In the genomic region with DNA sequence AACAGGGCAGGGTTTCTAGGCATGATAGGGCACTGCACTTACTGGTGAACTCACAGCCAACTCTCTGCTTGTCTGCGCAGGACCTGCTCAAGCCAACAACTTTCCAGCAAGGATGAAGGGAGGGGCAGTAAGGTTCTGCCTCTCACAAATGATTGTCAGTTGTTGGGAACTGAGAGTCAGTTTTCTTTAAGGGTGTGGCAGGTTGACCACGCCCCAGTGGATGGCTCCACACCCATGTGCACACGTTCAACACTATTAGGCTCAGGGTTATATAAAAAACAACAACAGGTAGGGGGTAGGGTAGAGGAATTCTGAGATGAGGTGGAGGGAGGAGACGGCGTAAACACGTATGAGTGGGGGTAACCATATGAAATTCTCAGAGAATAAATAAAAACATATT, we compare ENCODE assay signal across 21 mouse cellular contexts.
DNase-seq lines count a peak whose midpoint lies in the region; ATAC-seq and TF ChIP-seq lines count a peak whose summit lies in the region.
"Had no signal": no experiment of that assay in that cellular context is flagged by ENCODE, and none has a peak within 500 bp of the region (broad histone marks: within the 10 kb centered on the region; RNA-seq: fewer than 3 reads in every experiment).

No protein-coding gene starts in this region.

- no peak for TF ChIP-seq CTCF in intestine, postnatal 0 days (IDR thresholded peaks at IDR 0.05; ENCODE audit: low read depth)
- no peak for TF ChIP-seq CTCF in stomach, postnatal 0 days (IDR thresholded peaks at IDR 0.05; ENCODE audit: low read depth)

- no peak overlapping the region for H3K4me2 ChIP-seq in intestine, embryonic 15.5 days (replicated peaks)
- no peak overlapping the region for H3K4me2 ChIP-seq in intestine, postnatal 0 days (replicated peaks; ENCODE audit: low read depth)
- H3K4me2 ChIP-seq in liver, embryonic 12.5 days = peak overlapping the region; percentile 25
- H3K4me2 ChIP-seq in liver, embryonic 16.5 days (ENCODE audit: low read depth, low read length) = no peak overlapping the region
- no peak overlapping the region for H3K4me2 ChIP-seq in stomach, postnatal 0 days (replicated peaks; ENCODE audit: low read depth)
- H3K4me2 ChIP-seq in hindbrain, embryonic 11.5 days (replicated peaks; ENCODE audit: low read depth, low read length) = no peak overlapping the region
- H3K4me2 ChIP-seq: embryonic facial prominence, embryonic 13.5 days; forebrain, embryonic 12.5 days; heart, embryonic 12.5 days; hindbrain, embryonic 12.5 days had no signal

- H3K9ac ChIP-seq in intestine, embryonic 15.5 days = no peak overlapping the region
- H3K9ac ChIP-seq in intestine, postnatal 0 days (ENCODE audit: low read depth, low read length) = no peak overlapping the region
- no peak overlapping the region for H3K9ac ChIP-seq in liver, embryonic 12.5 days
- no peak overlapping the region for H3K9ac ChIP-seq in liver, embryonic 16.5 days (ENCODE audit: low read depth, low read length)
- H3K9ac ChIP-seq in stomach, postnatal 0 days (ENCODE audit: low read length) = no peak overlapping the region
- no peak overlapping the region for H3K9ac ChIP-seq in hindbrain, embryonic 11.5 days (ENCODE audit: low read depth, low read length)
- H3K9ac ChIP-seq: embryonic facial prominence, embryonic 13.5 days; forebrain, embryonic 12.5 days; heart, embryonic 12.5 days; hindbrain, embryonic 12.5 days had no signal

- TF ChIP-seq EP300 in stomach, postnatal 0 days (optimal IDR thresholded peaks at IDR 0.05) = no peak

- peak; percentile 43; the same call in 1 of the 2 replicates for ATAC-seq in intestine, embryonic 15.5 days
- ATAC-seq in intestine, postnatal 0 days = no peak
- peak; percentile 75 for ATAC-seq in liver, embryonic 12.5 days
- ATAC-seq in liver, embryonic 16.5 days (ENCODE audit: low read depth) = peak; percentile 68
- peak; percentile 66 for ATAC-seq in stomach, postnatal 0 days (ENCODE audit: low FRiP score, low TSS enrichment)
- no peak for ATAC-seq in hindbrain, embryonic 11.5 days (ENCODE audit: low FRiP score)
- ATAC-seq: forebrain, embryonic 16.5 days; hindbrain, embryonic 16.5 days; inflammation-experienced regulatory T-cells, adult 6 months had no signal

- H3K4me1 ChIP-seq in intestine, embryonic 15.5 days (replicated peaks) = no peaks in the 10 kb centered on the region
- no peaks in the 10 kb centered on the region for H3K4me1 ChIP-seq in intestine, postnatal 0 days (replicated peaks; ENCODE audit: control insufficient read depth, insufficient read depth, low read length)
- peaks cover 41% of the 10 kb centered on the region for H3K4me1 ChIP-seq in liver, embryonic 12.5 days
- H3K4me1 ChIP-seq in liver, embryonic 16.5 days (ENCODE audit: control insufficient read depth, low read depth, low read length) = peaks cover 6% of the 10 kb centered on the region
- H3K4me1 ChIP-seq in stomach, postnatal 0 days (replicated peaks; ENCODE audit: control insufficient read depth, insufficient read depth) = no peaks in the 10 kb centered on the region
- H3K4me1 ChIP-seq in hindbrain, embryonic 11.5 days (replicated peaks; ENCODE audit: control insufficient read depth, insufficient read depth, low read length) = no peaks in the 10 kb centered on the region
- H3K4me1 ChIP-seq: embryonic facial prominence, embryonic 13.5 days; forebrain, embryonic 12.5 days; hindbrain, embryonic 12.5 days had no signal

- no peaks in the 10 kb centered on the region for H3K9me3 ChIP-seq in intestine, embryonic 15.5 days
- no peaks in the 10 kb centered on the region for H3K9me3 ChIP-seq in intestine, postnatal 0 days (ENCODE audit: control insufficient read depth)
- H3K9me3 ChIP-seq in liver, embryonic 12.5 days (replicated peaks) = no peaks in the 10 kb centered on the region
- H3K9me3 ChIP-seq in liver, embryonic 16.5 days (replicated peaks; ENCODE audit: control insufficient read depth, low read length) = no peaks in the 10 kb centered on the region
- no peaks in the 10 kb centered on the region for H3K9me3 ChIP-seq in stomach, postnatal 0 days (ENCODE audit: control insufficient read depth, low read length)
- no peaks in the 10 kb centered on the region for H3K9me3 ChIP-seq in hindbrain, embryonic 11.5 days (ENCODE audit: control insufficient read depth, low read length)
- H3K9me3 ChIP-seq: embryonic facial prominence, embryonic 13.5 days; forebrain, embryonic 12.5 days; heart, embryonic 12.5 days; hindbrain, embryonic 12.5 days had no signal

- H3K4me3 ChIP-seq in intestine, embryonic 15.5 days (replicated peaks) = no peak overlapping the region
- no peak overlapping the region for H3K4me3 ChIP-seq in intestine, postnatal 0 days (ENCODE audit: low read depth, low read length)
- H3K4me3 ChIP-seq in liver, embryonic 12.5 days = no peak overlapping the region
- no peak overlapping the region for H3K4me3 ChIP-seq in liver, embryonic 16.5 days (ENCODE audit: low read depth, low read length)
- no peak overlapping the region for H3K4me3 ChIP-seq in stomach, postnatal 0 days (ENCODE audit: low read depth, low read length)
- no peak overlapping the region for H3K4me3 ChIP-seq in hindbrain, embryonic 11.5 days (ENCODE audit: low read depth, low read length)
- H3K4me3 ChIP-seq: embryonic facial prominence, embryonic 13.5 days; forebrain, embryonic 12.5 days; heart, adult 2 months; heart, embryonic 12.5 days; hindbrain, embryonic 12.5 days had no signal

- no peak for DNase-seq in stomach, postnatal 0 days (ENCODE audit: low spot score)
- DNase-seq in hindbrain, embryonic 11.5 days (ENCODE audit: low spot score) = no peak
- no peak for DNase-seq in T-cell, adult 2 months (ENCODE audit: low spot score)
- DNase-seq in lung, postnatal 10 days = no peak
- DNase-seq: adrenal gland, postnatal 10 days; cerebellum, adult 11 months; cerebellum, adult 9-10 months; cerebellum, postnatal 25 days; gastrocnemius, postnatal 10 days; heart, adult 2 months had no signal

- no peaks in the 10 kb centered on the region for H3K27me3 ChIP-seq in intestine, embryonic 15.5 days (replicated peaks)
- H3K27me3 ChIP-seq in intestine, postnatal 0 days (replicated peaks; ENCODE audit: control insufficient read depth, insufficient read depth, low read length) = no peaks in the 10 kb centered on the region
- H3K27me3 ChIP-seq in liver, embryonic 12.5 days (replicated peaks) = no peaks in the 10 kb centered on the region
- no peaks in the 10 kb centered on the region for H3K27me3 ChIP-seq in liver, embryonic 16.5 days (ENCODE audit: control insufficient read depth, insufficient read depth, low read depth, low read length)
- no peaks in the 10 kb centered on the region for H3K27me3 ChIP-seq in stomach, postnatal 0 days (ENCODE audit: control insufficient read depth, insufficient read depth, low read length)
- no peaks in the 10 kb centered on the region for H3K27me3 ChIP-seq in hindbrain, embryonic 11.5 days (ENCODE audit: control insufficient read depth, insufficient read depth, low read length)
- H3K27me3 ChIP-seq: embryonic facial prominence, embryonic 13.5 days; heart, embryonic 12.5 days; hindbrain, embryonic 12.5 days had no signal

- 89% methylated on average over 6 of the region's 6 CpGs for WGBS in intestine, embryonic 15.5 days
- 75% methylated on average over 6 of the region's 6 CpGs for WGBS in intestine, postnatal 0 days
- 67% methylated on average over 6 of the region's 6 CpGs for WGBS in liver, embryonic 12.5 days (ENCODE audit: insufficient replicate concordance)
- 53% methylated on average over 6 of the region's 6 CpGs for WGBS in liver, embryonic 16.5 days (ENCODE audit: insufficient replicate concordance)
- WGBS in stomach, postnatal 0 days = 66% methylated on average over 6 of the region's 6 CpGs
- 89% methylated on average over 6 of the region's 6 CpGs for WGBS in hindbrain, embryonic 11.5 days

- H3K27ac ChIP-seq in intestine, embryonic 15.5 days = no peak overlapping the region
- no peak overlapping the region for H3K27ac ChIP-seq in intestine, postnatal 0 days (ENCODE audit: low read depth, low read length)
- H3K27ac ChIP-seq in liver, embryonic 12.5 days = no peak overlapping the region
- no peak overlapping the region for H3K27ac ChIP-seq in liver, embryonic 16.5 days (ENCODE audit: low read length)
- no peak overlapping the region for H3K27ac ChIP-seq in stomach, postnatal 0 days (replicated peaks)
- no peak overlapping the region for H3K27ac ChIP-seq in hindbrain, embryonic 11.5 days (ENCODE audit: low read depth, low read length)
- H3K27ac ChIP-seq: embryonic facial prominence, embryonic 13.5 days; forebrain, embryonic 12.5 days; heart, adult 2 months; hindbrain, embryonic 12.5 days had no signal

- H3K36me3 ChIP-seq in intestine, embryonic 15.5 days = no peaks in the 10 kb centered on the region
- no peaks in the 10 kb centered on the region for H3K36me3 ChIP-seq in intestine, postnatal 0 days (ENCODE audit: control insufficient read depth, insufficient read depth)
- no peaks in the 10 kb centered on the region for H3K36me3 ChIP-seq in liver, embryonic 12.5 days
- no peaks in the 10 kb centered on the region for H3K36me3 ChIP-seq in liver, embryonic 16.5 days (ENCODE audit: control insufficient read depth, insufficient read depth)
- no peaks in the 10 kb centered on the region for H3K36me3 ChIP-seq in stomach, postnatal 0 days (ENCODE audit: control insufficient read depth, insufficient read depth, low read length)
- no peaks in the 10 kb centered on the region for H3K36me3 ChIP-seq in hindbrain, embryonic 11.5 days (ENCODE audit: control insufficient read depth, insufficient read depth, low read length)
- H3K36me3 ChIP-seq: embryonic facial prominence, embryonic 13.5 days; forebrain, embryonic 12.5 days; heart, embryonic 12.5 days; hindbrain, embryonic 12.5 days had no signal

Comparison
In these comparisons a context has a peak if more than half of its experiments do, and no peak if none do; other contexts are left out.
1. ATAC-seq: peak in intestine, embryonic 15.5 days (single experiment), liver, embryonic 12.5 days (single experiment), liver, embryonic 16.5 days (single experiment) and stomach, postnatal 0 days (single experiment); none in intestine, postnatal 0 days (single experiment) and hindbrain, embryonic 11.5 days (single experiment).